Mouse (Mus musculus) cerebellum, postnatal 25 days (tissue): ENCODE results near the gene Mrgprf.

Experiments
- DNase-seq, 2 experiments: peaks; one replicate each; pipeline ENCODE4 v3.0.0; 2021; ENCODE audit warnings: mixed read lengths in 2 of 2

The Mrgprf gene

DNA sequence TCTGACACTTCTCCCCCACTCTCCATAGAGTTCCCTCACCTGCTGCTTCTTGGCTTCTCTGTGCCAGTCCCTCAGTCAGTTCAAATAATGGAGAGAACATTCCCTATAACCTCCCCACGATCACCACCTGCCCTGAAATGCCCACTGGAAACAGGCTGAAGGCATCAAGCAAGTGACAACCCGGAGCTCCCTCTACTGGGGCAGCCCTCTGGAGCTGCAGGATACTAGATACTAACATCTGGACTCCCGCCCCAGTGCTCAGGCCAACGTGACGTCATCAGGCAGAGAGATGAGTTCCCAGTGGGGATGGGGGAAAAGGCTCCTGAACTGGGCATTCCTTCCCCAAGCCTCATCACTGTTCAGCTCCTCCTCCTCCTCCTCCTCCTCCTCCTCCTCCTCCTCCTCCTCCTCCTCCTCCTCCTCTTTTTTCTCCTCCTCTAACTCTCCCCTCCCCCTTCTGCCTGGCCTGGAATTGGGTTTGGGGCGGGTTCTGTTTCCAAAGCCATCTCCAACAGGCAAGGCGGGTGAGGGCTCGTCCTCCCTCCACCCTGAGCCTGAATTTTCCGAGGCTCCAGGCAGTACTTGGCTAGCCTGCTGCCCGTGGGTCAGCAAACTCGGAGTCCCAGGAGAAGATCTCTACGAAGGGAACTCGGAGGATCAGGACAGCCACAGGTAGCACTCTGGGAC, at the start of gene Mrgprf:
Mrgprf (plus strand) TSS at position 508 of the 687 bp plus-strand sequence.
- peak; percentile 86 for DNase-seq

DNA sequence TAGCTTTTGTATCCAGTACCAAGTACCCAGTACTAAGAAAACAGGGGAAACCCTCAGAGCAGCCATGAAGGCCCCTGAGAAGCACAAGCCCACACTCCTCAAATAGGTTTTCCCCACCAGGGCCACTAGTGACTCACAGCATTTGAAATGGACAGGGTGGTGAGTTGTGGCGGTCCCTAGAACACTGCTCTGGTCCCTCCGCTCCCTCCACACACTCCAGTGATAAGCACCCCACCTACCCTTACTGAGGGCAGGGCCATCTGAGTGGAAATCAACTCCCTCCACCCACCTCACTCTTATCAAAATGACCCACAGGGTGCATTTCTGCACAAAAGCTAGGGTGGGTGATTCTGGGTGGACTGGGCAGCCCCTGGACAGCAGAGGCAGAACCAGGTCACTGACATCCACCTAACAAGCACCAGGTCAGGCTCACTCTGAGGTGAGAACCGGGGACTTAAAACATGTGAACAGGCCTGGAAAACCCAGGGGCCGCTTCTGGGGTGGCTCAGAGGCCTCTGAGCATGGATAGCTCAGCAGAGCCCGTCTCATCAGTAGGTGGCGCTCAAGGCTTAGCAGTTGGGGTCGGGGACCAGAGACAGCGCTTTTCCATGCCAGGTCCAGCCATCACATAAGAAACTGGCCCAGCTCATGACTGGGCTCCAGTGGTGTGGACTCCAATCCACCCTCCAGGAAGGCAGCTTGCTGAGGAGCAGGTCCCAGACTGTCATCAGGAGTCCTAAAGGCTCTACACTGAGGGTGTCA, 47.7 kb upstream of the Mrgprf start:
- DNase-seq: peak; percentile 94 to 97

DNA sequence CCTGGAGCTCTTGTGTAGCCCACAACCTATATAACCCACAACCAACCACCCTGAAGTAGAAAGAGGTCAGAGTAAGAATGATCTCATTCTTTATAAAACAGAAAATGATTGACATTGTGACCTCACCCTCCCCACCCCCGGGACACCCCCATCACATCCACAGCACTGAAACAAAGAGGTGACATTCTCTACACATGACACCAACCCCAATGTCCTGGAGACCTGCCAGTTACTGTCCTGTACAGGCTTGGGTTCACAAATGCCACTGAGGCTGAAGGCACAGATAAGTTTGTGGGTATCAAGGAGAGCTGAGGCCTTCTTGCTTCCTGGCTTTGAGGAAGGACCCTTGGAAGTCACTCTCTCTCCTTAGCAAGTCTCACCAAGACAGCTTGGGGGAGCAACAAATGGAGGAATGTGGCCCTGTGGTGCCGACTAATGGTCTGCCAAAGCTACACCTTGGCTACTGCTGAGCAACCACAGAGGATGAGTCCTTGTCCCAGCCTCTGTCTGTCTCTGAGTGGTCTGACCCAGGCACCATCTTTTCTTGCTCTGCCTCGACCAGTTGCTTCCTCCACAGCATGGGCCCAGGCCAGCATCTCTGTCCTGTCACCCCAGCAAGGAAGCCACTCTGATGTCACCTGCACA, 46.5 kb upstream of the Mrgprf start:
- DNase-seq: peak in 1 of 2 experiments; percentile 42

DNA sequence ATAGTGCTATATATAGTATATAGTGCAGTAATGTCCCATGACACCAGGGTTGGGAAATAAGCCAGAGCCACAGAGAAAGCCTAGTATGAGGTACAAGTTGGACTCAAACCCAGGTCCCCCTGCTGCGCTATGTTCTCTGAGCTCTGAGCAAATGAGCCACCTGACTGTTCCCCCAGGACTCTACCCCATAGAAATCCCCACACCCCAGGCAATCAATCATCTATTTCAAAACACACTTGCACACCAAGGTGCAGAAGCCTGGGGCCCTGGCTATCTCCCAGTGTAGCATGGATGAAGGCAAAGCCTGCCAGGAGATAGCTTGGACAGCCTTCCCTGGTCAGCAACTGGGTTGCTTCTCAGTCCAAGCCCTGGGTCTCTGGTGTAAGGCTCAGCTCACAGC, 44.5 kb upstream of the Mrgprf start:
- DNase-seq: peak; percentile 43 to 52

DNA sequence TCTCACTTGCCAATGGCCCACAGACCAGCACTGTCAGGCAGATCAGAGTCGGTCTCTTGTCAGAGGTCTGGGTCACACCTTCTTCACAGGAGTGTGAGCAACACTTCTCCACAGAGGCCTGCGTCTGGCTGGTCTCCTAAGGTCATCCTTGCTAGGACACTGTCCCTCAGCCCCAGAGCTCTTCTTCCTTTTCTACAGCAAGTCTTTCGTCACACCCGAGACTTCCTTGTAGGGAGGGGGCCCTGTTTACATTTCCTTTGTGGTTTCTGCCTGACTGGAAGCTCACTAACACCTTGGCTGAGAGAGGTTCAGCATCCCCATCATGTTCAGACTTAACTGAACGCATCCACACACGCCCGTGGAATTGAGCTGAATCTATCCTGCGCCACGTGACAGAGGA, 36.4 kb upstream of the Mrgprf start:
- no peak for DNase-seq

DNA sequence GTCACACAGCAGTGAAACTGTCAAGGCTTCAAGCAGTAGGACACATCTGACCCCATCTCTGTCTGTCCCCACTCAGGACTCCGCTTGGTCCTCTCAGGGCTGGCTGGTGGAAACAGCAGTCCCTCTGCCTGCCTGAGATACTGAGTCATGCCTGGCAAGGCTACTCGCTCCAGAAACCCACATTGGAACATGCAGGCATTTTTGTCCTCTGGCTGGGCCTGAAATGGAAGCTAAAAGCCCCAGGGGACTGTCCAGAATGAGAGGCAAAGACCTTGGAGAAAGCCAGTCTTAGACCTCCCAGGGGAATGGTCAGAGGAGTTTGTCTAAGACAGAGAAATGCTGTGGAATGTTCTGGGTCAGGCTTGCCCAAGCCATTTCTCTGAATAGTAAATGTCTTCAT, 34.6 kb upstream of the Mrgprf start:
- DNase-seq: no peak

DNA sequence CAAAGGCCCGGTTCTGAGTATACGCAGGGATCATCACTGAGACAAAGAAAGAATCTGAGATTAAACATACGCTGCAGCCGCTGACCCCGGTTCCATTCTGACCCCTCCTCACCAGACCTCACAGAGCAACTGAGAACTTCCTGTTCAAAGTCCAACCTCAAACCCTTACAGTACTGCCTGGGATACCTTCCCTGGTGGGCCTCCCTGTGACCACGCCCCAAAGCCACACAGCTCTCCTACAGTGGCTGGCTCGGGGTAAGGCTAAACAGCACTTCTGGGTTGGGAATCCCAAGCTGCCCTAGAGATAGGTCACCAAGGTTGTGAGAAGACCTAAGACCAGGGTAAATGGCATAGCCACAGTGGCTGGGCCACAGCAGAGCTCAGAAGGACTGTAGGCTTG, 31.7 kb upstream of the Mrgprf start:
- no peak for DNase-seq

DNA sequence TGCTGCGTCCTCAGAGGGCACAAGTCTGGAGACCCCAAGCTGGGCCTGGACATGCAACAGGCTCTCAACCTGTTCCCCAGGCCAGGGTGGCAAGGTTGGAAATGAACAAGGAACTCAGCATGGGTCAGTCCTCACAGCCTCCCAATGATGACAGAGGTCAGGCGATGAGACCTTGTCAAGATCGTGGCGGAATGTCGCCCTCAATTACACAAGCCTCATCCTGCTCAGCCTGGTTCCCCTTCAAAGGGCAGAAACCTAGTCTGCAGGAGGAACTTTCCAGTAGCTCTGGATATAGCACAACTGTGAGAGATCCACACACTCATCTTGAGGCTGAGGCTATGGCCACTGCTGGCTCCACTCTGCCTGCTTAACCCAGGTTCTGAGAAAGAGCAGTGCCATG, 29.7 kb upstream of the Mrgprf start:
- no peak for DNase-seq

DNA sequence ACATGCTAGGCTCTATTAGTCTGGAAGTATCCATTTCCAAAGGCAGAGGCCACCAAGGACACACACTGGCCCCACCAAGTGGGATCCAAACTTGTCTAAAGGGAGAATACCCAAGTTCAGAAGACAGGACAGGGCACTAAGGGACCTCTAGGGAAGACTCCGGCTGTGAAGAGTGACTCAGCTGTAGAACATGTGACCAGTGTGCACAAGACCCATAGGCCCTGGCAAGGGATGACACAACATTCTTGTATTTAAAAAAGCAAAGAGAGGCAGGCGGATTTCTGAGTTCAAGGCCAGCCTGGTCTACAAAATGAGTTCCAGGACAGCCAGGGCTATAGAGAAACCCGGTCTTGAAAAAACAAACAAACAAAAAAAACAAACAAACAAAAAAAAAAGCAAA, 25.1 kb upstream of the Mrgprf start:
- no peak for DNase-seq

DNA sequence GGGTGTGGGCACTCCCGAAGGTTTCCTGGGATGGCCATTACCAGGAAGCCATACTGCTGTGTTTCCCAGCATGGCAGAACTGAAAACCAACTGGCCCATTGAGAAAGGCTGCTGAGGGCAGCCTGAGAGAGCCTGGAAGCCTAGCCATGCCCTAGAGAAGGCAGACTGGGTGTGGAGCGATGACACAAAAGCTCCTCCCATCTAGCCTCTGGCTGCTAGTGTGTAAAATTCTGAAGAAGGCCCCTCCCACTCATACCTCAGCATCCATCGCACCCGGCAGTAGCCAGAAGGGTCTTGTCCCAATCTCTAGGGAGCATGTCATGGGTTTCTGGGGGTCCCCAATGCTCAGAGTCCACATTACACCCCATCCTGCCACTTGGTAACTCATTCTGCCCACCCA, 19.2 kb upstream of the Mrgprf start:
- DNase-seq: no peak

DNA sequence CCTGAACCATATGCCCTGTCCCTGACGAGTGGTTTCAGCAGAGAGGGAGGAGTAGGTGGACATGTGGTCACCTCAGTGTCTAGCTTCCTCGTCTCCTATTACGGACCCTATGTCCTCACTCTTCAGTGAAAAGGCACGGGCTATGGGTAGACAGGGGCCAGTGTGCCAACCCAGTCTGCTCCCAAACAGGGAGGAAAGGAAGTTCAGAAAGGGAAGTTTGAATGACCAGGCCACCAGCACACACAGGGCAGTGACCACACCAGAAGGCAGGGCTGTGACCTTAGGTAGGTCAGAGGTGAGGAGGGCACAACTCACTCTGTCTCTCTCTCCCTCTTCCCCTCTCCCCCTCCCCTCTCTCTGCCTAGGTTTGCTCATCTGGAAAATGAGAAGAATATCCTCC, 17.6 kb upstream of the Mrgprf start:
- DNase-seq: no peak

DNA sequence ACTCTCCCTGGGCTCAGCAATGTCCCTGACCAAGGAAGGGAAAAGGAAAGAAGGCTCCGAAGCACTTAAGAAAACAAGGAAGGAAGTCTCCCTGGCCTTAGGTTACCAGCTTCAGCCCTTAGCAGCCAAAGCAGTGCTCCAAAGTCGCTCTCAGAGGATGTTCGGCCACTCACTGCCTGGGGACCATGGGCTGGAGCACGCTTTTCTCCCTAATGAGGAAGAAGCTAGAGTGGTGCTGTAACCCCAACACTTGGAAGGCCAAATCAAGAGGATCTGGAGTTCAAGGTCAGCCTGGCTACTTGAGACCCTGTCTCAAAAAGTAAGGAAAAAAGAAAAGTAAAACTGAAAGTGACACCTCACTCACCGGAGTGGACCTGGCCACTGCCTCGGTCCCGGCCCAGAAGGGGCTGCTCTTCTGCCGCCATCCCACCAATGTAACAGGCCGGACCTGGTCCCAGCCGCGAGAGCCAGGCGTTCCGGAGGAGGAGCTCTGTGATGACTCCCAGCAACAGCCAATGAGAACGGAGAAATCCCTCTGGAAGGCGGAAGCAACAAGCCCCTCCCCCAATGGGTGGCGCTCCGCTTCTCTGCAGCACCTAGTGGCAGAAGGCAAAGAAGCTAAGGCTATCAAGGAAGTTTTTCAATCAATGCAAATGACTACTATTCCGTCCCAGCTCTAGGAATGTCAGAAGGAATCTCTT, 17.0 kb upstream of the Mrgprf start, which contains the start of gene Tpcn2:
Tpcn2 (minus strand) TSS at position 525 of the 701 bp plus-strand sequence.
- DNase-seq: peak; percentile 93 to 97

DNA sequence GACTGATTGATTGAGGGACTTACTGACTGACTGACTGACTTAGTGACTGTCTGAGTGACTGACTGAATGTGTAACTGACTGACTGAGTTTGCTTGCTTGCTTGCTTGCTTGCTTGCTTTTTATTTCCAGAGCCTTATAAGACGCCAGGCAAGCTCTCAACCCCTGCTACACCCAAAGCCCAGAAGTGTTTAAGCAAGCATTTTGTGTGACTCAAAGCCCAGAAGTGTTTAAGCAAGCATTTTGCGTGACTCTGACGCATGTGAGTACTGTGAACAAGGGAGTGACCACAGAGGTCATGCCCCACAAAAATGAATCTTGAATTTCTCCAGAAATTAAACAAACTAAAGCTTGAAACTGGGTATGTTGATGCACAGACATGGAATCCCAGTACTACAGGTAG, 16.3 kb upstream of the Mrgprf start:
- DNase-seq: no peak

DNA sequence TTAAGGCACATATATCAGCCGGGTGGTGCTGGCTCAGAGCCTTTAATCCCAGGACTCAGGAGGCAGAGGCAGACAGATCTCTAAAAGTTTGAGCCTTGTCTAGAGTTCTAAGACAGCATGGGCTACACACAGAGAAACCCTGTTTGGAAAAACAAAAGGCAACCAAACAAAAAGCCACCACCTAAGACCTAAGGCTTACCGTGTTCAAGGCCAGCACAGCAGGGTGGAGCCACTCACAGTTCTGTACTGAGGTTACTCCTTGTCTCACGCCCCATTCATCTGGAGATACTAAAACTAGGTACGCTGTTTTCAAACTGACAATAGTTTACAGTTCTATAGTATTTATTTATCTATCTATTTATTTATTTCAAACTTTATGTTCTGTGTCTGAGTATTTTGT, 15.2 kb upstream of the Mrgprf start:
- no peak for DNase-seq

DNA sequence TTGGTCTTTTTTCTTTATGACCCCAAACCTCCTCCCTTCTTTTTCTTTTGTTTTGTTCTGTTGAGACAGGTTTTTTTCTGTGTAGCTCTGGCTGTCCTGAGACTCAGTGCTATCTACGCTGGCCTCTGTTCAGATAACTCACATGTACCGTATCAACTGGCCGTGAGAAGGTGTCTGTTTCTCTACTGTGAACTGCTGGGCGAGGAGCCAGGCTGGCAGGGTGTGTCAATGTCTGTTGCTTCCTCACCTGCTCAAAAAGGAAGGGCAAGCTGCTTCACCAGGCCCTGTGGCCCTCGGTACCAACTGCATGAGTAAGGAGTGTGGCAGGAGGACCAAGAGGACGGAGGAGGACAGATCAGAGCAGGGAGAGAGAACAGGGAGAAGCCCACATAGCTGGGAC, 13.2 kb upstream of the Mrgprf start:
- DNase-seq: peak; percentile 86 to 92

DNA sequence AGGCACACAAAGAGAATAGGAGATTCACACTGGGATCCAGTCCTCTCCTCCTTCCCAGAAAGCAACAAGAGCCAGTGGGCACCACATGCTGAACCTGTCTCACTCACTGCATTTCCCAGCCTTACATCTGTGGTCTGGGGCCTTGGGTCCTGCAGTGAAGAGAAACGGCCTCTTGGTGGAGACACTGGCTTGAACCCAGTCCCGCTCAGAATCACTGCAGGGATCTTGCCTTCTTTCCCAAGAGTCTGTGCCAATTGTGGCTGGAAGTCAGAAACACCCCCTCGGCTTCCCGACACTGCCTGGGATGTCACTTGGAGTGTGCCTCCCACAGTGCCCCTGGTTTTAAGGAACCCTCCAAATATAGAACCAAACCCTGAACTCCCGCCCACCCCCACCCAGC, 11.3 kb upstream of the Mrgprf start:
- peak; percentile 71 to 79 for DNase-seq

DNA sequence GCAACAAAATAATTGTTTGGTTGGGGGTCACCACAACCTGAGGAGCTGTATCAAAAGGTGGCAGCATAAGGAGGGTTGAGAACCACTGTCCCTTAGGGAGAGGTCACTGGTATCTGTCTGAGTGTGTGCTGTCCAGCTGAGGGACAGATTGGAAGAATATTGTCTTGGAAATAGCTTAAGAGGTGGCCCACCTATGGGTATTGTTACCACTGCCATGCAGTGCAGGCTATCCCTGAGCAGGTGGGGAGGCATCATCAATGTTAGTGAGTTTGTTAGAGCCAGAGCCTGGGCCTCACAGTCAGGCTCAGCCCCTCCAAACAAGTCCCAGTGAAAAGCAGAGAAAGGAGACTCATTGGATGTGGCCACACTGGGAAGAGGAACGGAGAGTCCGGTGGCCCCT, 8.8 kb upstream of the Mrgprf start:
- DNase-seq: no peak

DNA sequence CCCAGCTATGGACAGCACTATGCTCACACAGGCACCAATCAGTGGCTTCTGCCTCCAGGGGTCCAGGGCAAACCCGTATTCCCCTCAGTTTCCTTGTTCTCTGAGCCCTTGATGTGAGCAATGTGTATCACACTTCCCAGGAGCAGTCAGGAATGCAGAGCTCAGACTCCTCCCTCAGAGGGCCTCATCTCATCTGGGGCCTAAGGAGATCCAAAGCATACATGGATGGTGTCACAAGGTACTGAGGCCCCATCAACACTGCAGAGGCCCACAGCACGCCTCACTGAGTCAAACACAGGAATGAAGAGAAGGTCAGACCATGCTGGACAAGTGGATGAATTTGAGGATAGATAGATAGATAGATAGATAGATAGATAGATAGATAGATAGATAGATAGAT, 7.9 kb upstream of the Mrgprf start:
- no peak for DNase-seq

DNA sequence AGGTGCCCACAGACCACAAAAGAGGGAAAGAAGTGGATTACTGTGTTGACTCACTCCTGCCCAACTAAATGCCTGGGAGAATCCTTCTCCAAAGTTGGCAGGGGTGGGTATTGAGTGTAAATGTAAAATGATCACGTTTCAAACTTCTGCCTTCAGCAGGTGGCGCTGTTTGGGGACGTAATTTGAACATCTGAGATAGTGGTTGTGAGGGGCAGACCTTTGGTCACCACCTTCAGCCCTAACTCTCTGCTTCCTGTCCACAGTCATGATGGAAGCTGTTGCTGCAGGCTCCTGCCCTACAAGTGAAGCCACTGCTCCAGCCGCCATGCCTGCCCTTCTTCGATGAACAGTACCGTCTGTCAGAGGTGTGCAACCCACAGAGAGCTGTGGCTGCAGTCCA, 6.8 kb upstream of the Mrgprf start:
- peak; percentile 48 to 69 for DNase-seq

DNA sequence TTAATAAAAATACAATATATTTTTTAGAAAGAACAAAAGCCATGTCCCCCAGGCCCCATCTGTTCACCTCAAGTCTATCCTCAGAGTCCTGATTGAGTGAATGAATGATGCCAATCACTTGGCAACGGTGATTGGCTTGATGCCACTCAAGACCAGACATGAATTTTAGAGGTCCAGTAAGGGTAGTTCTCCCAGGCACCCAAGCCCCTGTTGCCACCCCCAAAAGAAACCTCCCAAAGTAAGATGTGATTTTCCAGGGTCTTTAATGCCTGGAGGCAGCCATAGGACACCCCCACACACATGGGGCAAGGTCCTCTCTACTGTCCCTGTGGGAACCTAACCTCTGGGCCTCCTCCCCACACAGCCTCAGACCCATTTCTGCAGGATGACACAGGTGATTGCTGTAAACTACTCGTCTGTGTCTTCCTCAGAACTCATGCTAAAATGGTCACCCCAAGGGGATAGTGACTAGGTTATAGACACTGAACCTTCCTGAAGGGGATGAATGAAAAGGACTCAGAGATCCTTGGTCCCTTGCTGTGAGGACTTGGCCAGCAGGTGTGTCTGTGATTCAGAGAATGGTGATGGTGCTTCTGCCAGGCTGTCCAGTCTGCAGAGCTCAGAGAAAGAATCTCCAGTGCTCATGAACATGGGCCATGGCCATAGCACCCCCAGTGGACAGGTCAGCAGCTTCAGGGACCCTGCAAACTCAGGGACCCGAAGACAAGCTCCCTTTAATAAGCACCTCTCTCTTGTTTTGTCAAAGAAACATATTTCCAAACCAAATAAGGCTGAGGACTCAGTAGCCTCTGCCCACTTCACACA, 1.8 kb upstream of the Mrgprf start:
- peak; percentile 67 to 69 for DNase-seq

DNA sequence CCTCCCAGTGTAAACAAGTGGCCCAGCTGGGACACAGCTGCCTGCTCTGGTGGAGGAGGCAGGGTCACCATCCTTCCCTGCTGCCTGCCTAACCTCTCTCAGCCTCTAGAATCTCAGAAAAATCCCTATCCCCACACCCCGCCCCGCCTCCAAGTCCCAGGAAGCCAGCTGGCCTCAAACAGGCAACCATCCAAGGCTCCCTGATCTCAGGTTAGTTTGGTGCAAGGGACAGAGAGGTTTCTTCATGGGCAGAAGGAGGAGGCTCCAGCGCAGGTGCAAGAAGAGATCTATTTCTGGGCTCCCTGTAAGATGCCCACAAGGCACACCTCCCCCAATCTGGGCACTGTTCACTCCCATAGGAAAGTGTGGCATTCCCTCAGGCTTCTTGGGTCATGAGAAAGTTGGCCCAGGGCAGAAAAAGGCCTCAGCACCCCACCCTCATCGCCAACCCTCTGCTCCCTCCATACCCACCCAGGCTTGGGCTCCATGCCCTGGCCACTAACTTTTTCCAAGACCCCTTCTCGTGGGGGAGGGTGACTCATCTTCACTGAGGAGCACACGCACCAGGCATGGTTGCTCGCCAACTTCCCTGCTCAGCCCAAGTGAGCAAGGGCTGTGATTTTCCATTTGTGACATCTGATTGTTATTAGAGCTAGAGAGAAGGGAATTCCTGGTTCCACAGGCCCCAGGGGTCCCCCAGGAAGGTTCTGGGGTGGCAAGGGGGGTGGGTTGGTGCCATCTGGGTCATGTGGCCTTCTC, 887 bp upstream of the Mrgprf start:
- DNase-seq: peak; percentile 88 to 93

DNA sequence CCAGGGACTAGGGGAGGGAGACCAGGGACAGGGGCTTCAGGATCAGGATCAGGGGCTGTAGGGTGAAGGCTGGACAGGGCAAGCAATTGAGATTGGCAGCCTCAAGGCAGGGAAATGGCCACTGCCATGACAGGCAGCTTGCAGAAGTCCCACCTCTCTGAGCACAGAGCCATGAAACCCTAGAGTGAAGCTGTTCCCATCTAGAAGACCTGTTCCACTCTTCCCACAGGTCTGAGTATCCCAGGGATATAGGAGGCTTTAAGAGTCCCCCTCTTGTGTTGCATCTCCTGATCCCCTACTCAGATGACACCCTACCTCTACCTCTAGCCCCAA, 346 bp downstream of the Mrgprf start:
- no peak for DNase-seq
